Mouse (Mus musculus) E14TG2a.4 (cell line): ENCODE results near the gene Kif7.
A peak's percentile ranks its signal among the peaks of the same experiment; 100 is the strongest.

Experiments
- H3K27me3 ChIP-seq: 2 replicates; pipeline ENCODE4 v1.6.1; 2014; ENCODE audit warnings: low read length, control low read depth; ENCODE audit not compliant: insufficient read depth
- H3K36me3 ChIP-seq: 2 replicates; pipeline ENCODE4 v1.6.1; 2014; ENCODE audit warnings: low read length, control low read depth; ENCODE audit not compliant: insufficient read depth
- H3K4me1 ChIP-seq: replicated peaks from 2 replicates; pipeline ENCODE4 v1.6.1; 2014; ENCODE audit warnings: low read depth, low read length, control low read depth
- H3K4me3 ChIP-seq: replicated peaks from 2 replicates; pipeline ENCODE4 v1.5.1; 2014; ENCODE audit warnings: mild to moderate bottlenecking, low read length
- H3K9me3 ChIP-seq: 2 replicates; pipeline ENCODE4 v1.6.1; 2014; ENCODE audit warnings: low read length, control low read depth
- CTCF ChIP-seq: conservative IDR thresholded peaks from 2 replicates; pipeline ENCODE4 v1.5.1; 2014; ENCODE audit warnings: low read length
- NANOG ChIP-seq: IDR thresholded peaks from 2 replicates; pipeline ENCODE4 v1.6.1; 2014; ENCODE audit warnings: borderline replicate concordance, low read length, mixed read lengths
- POU5F1 ChIP-seq: IDR thresholded peaks from 2 replicates; pipeline ENCODE4 v1.6.1; 2014; ENCODE audit warnings: low read length, borderline replicate concordance

The Kif7 gene

DNA sequence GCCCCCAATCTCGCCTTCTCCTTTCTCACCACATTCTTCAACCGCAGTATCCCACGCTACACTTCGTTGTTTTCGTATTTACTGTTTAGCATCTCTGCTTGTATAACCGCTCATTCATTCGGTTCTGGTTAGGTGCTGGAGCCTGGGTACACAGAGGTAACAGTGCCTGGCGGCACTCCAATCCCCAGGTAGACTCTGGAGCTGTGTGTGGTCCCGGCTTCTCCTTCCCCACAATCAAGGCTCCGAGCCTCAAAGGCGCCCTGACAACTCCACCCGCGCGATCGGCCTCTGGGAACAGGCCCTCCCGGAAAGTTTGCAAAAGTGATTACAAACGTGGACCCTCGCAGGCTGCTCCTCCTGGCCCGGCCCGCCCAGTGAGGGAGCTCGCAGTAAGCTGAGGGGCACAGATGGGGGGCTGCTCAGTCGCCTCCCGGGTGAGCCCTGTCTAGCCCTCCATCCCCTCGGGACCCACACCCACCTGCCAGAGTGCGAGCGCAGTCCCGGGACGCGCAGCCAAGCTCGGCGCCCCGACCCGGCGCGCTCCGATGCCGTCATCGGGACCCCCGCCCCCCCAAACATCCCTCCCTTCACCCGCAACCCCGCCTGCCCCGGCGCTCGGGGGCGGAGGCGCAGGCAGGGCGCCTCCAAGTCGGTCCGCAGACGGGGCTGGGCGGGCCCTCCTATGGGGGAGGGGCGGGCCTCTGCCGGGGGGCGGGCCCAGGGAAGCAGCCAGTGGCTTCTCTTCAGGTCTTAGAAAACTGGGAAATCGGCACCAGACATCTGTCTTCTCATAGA is at the start of gene Kif7:
Gene Kif7, minus strand, starts transcription at position 534 of the 795 bp plus-strand sequence.
- Histone ChIP-seq H3K36me3 (peaks cover 18% of the 10 kb centered on the region), H3K4me3 (peak within 1 kb of the TSS; percentile 97), H3K4me1 (peaks cover 30% of the 10 kb centered on the region), H3K27me3 (peaks cover 39% of the 10 kb centered on the region), H3K9me3 (no peaks in the 10 kb centered on the region)
- TF ChIP-seq CTCF (no peak), NANOG (no peak), POU5F1 (no peak)

DNA sequence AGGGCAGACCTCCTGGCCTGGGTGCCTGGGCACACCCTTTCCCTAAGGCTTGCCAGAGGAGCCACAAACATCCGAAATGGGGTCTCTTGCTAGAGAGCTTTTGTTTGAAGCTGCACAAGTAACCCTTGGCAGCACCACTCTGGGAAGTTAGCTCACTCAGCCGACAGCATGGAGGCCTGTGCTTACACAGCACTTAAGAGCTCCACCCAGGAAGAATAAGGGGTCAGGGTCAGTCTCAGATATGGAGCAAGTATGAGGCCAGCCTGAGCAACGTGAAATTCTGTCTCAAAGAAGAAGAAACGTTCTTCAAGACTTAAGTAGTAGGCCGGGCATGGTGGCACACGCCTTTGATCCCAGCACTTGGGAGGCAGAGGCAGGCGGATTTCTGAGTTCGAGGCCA is 46.6 kb upstream of the Kif7 start:
- peaks cover 5% of the 10 kb centered on the region; the same call in 1 of the 2 replicates for H3K4me1 ChIP-seq

DNA sequence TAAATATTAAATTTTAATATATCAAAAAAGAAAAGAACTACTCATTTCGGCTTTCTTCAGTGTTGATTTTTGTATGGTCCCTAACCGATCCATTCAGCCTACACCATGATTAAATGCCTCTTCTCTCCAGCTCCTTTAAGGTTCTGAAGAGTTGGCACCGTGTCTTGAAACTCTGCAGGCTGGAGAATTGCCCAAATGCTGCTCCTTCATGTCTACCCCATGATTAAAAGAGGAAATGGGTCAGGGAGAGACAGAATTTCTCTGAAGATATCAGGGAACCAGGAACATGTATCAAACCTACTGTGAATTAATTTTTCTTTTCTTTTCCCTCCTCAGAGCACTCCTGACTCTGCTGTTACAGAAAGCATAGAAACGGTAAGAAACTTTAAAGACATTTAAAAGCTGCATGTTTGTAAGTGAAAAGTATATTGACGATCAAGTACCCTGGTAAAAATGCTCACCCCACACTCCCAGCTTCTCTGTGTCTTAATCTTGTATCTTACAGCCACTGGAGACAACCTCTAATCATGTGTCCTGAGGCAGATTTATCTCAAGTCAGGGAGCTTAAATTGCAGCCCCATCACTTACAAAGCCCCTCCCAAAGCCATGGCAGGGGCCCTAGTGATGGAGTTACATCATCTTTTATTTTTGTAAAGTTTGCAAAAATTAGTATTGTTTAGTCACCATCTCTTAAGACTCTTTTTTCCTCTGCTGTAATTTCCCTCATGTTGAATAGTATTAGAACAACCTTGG is 45.8 kb upstream of the Kif7 start:
- no peaks in the 10 kb centered on the region for H3K9me3 ChIP-seq
- H3K27me3 ChIP-seq: peaks cover 5% of the 10 kb centered on the region; the same call in 1 of the 2 replicates
- TF ChIP-seq POU5F1 (no peak), CTCF (no peak), NANOG (no peak)
- no peaks in the 10 kb centered on the region for H3K36me3 ChIP-seq
- H3K4me1 ChIP-seq: peaks cover 5% of the 10 kb centered on the region; the same call in 1 of the 2 replicates
- H3K4me3 ChIP-seq: no peak overlapping the region

More for the DNA sequence above, 46.6 kb upstream of the Kif7 start:
- TF ChIP-seq NANOG: no peak
- TF ChIP-seq POU5F1: no peak
- Histone ChIP-seq H3K4me3 (no peak overlapping the region), H3K9me3 (no peaks in the 10 kb centered on the region), H3K27me3 (peaks cover 5% of the 10 kb centered on the region; the same call in 1 of the 2 replicates), H3K36me3 (no peaks in the 10 kb centered on the region)

DNA sequence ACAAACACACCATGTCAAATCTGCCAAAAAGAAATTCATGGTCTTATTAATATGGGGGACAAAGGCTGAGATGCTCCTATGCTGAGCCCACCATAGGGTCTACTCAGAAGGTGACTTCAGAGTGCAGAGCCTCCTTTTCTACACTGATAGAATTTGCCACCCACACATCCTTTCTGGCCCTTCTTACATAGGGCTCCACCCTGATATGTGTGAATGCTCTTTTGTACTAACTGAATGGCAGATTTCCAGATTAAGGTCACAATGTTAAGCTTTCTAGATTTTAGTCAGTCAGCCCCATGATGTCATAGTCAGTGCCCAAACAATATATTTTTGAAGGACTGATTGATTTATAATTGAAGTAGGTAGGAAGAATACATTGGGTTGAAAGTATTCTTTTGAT is 44.2 kb upstream of the Kif7 start:
- Histone ChIP-seq H3K9me3 (no peaks in the 10 kb centered on the region), H3K27me3 (peaks cover 5% of the 10 kb centered on the region; the same call in 1 of the 2 replicates), H3K4me3 (no peak overlapping the region), H3K4me1 (no peaks in the 10 kb centered on the region), H3K36me3 (no peaks in the 10 kb centered on the region)
- TF ChIP-seq POU5F1: no peak
- no peak for TF ChIP-seq CTCF
- TF ChIP-seq NANOG: no peak

DNA sequence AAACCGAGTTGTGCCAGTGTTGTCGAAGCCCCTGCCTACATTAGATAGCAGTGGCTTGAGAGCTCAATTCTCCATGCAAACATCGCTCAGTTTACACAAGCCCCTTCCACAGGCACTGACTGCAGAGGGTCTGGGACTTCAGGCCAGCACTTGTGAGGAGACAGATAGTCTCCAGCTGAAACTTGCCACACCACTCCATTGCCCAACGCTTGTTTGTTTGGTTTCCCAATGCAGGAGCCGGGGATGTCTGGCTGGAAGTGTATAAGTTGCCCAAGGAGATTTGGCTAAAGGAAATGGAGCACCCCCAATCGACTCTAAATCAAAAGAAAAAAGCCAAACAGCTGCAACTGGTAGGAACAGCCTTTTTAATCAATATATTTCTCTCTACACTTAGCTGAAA is 42.7 kb upstream of the Kif7 start:
- Histone ChIP-seq H3K27me3 (0 out of 2 replicates have a peak, but pooled peaks cover 2% of the 10 kb centered on the region), H3K4me1 (no peaks in the 10 kb centered on the region), H3K9me3 (no peaks in the 10 kb centered on the region), H3K4me3 (no peak overlapping the region), H3K36me3 (no peaks in the 10 kb centered on the region)
- TF ChIP-seq CTCF: no peak
- no peak for TF ChIP-seq NANOG
- no peak for TF ChIP-seq POU5F1

DNA sequence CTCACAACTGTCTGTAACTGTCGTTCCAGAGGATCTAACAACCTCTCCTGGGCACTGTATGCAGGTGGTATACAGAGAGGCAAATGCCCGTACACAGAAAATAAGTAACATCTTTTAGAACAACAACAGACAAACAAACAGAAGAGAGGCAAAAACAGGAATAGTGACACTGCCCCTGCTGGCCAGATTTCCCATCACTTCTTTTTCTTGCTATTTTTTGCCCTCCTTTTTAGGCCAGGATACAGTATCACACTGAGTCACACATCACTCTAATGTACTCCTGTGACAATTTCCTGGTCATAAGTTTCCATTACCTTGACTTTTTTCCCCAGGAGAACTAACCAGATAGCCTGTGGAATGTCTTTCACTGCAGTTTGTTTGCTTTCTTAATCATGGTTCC is 40.8 kb upstream of the Kif7 start:
- TF ChIP-seq NANOG (no peak), CTCF (peak; percentile 33)
- Histone ChIP-seq H3K27me3 (no peaks in the 10 kb centered on the region), H3K4me3 (no peak overlapping the region), H3K4me1 (no peaks in the 10 kb centered on the region), H3K9me3 (no peaks in the 10 kb centered on the region), H3K36me3 (no peaks in the 10 kb centered on the region)

DNA sequence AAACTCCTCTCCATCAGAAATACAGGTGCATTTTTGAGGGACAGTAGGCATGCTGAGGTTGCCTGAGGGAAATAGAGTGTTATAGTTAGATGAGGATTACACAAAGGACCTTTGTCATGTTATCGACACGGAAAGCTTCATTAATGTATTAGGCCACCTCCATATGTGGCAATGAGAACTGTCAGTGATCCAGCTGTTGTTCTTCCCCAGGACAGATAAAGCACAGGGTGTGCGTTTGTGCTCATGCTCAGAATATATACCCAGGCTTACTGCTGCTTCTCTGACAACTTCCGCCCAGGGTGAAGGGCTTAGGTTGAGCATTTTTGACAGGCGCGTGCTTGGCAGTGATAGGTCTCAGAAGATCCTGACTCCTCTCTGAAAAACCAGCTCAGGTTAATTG is 34.0 kb upstream of the Kif7 start:
- TF ChIP-seq NANOG (no peak), CTCF (no peak), POU5F1 (no peak)
- Histone ChIP-seq H3K36me3 (no peaks in the 10 kb centered on the region), H3K4me3 (no peak overlapping the region), H3K9me3 (no peaks in the 10 kb centered on the region), H3K4me1 (peaks cover 7% of the 10 kb centered on the region), H3K27me3 (no peaks in the 10 kb centered on the region)

DNA sequence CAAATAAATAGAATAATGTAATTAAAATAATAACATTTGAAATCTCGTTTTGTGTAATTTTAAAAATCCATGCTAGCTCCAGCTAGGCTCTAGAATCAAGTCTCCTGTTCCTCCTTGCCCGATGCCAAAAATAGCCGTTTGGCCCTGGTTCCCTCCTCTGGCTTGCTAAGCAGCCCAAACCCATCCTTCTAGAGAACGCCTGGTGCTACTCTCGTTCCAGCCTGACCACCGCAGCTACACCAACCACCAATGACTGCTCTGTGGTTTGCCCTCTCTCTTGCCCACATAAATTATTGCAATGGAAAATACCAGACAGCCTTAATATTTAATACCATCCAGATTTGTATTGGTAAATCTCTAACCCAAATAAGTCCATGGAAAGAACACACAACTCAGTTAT is 32.1 kb upstream of the Kif7 start:
- TF ChIP-seq NANOG: no peak
- TF ChIP-seq CTCF: no peak
- TF ChIP-seq POU5F1: no peak
- Histone ChIP-seq H3K27me3 (peaks cover 2% of the 10 kb centered on the region; the same call in 1 of the 2 replicates), H3K4me1 (peaks cover 15% of the 10 kb centered on the region), H3K9me3 (no peaks in the 10 kb centered on the region), H3K4me3 (no peak overlapping the region), H3K36me3 (no peaks in the 10 kb centered on the region)

DNA sequence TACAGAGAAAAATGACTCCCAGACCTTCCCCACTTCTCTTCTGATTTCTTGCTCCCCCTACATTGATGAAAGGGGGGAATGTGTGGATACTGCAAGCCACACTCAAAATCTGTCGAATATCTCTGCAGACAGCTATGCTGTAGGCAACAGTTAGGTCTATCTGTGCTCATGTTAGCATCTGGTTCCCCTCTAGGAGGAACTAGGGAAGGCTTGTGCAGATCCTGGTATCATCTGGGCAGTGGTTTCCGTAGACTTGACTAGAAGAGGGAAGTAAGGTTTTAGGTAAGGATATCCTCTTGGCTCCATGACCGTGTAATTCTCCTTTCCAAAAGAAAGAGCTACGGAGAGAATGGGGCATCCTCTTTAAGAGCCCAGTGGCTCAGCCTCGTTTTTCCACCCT is 29.1 kb upstream of the Kif7 start:
- H3K9me3 ChIP-seq: no peaks in the 10 kb centered on the region
- TF ChIP-seq POU5F1: no peak
- TF ChIP-seq CTCF: no peak
- TF ChIP-seq NANOG: no peak
- peaks cover 5% of the 10 kb centered on the region; the same call in 1 of the 2 replicates for H3K36me3 ChIP-seq

More for the DNA sequence above, 29.1 kb upstream of the Kif7 start:
- peaks cover 9% of the 10 kb centered on the region; the same call in 1 of the 2 replicates for H3K27me3 ChIP-seq
- peaks cover 19% of the 10 kb centered on the region for H3K4me1 ChIP-seq
- no peak overlapping the region for H3K4me3 ChIP-seq
